Mouse (Mus musculus) embryonic fibroblast, embryonic 13.5 days (primary cell): ENCODE measurements at regions not wholly inside any gene's neighbourhood (a gene's known extent, or its start where the extent isn't known, plus 50 kb on each side); places are given as distances from the start of the nearest gene placed in this dataset.

Experiments
- CTCF ChIP-seq: IDR thresholded peaks from 2 replicates; pipeline ENCODE4 v1.5.1; 2011; ENCODE audit warnings: mild to moderate bottlenecking, control low read depth, low read length, moderate library complexity, borderline replicate concordance; ENCODE audit not compliant: insufficient read depth
- POLR2A ChIP-seq: IDR thresholded peaks from 2 replicates; pipeline ENCODE4 v1.6.1; 2011; ENCODE audit warnings: low read depth, mild to moderate bottlenecking, control low read depth, low read length, moderate library complexity

DNA sequence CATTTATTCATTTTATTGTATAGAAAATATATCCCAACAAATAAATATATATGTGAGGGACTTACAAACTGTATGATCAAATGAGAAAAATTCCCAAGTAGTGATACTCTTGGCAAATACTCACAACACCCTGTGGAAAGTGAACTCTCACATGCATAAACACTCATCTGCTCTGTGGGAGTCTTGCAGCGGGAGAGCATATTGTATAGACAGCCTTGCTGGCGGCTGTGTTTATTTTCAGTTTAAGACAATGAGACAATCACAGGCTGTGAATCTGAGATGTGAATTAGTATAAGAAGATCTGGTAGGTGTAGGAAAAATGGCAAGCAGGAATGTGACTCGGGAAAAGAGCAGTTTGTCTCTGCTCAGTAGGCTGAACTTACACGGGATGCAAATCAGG is 2841.7 kb downstream of the Poteg start:
- no peak for TF ChIP-seq CTCF
- TF ChIP-seq POLR2A: no peak
